Mouse (Mus musculus) intestine, postnatal 0 days (tissue): ENCODE measurements at regions not wholly inside any gene's neighbourhood (a gene's known extent, or its start where the extent isn't known, plus 50 kb on each side); places are given as distances from the start of the nearest gene placed in this dataset.

Source experiments
- ATAC-seq: fragments of 200-750 bp; cut with Nextera tagmentation; 2 replicates; pipeline ENCODE4 v1.8.0; 2017; ENCODE audit warnings: mild to moderate bottlenecking, moderate TSS enrichment, moderate library complexity
- H3K27ac ChIP-seq: fragments of 300-500 bp; sonication (generic); 2 replicates; pipeline ENCODE4 v1.5.1; 2014; ENCODE audit warnings: mild to moderate bottlenecking, low read depth, low read length, moderate library complexity
- H3K27me3 ChIP-seq: fragments of 300-500 bp; sonication (generic); replicated peaks from 2 replicates; pipeline ENCODE4 v1.6.1; 2014; ENCODE audit warnings: low read length, mixed read lengths; ENCODE audit not compliant: control insufficient read depth, insufficient read depth
- H3K36me3 ChIP-seq: fragments of 300-500 bp; sonication (generic); 2 replicates; pipeline ENCODE4 v1.6.1; 2014; ENCODE audit warnings: mild to moderate bottlenecking, moderate library complexity; ENCODE audit not compliant: control insufficient read depth, insufficient read depth
- H3K4me1 ChIP-seq: fragments of 300-500 bp; sonication (generic); replicated peaks from 2 replicates; pipeline ENCODE4 v1.6.1; 2014; ENCODE audit warnings: antibody characterized with exemption, low read length, mixed read lengths; ENCODE audit not compliant: control insufficient read depth, insufficient read depth
- H3K4me2 ChIP-seq: fragments of 300-500 bp; sonication (generic); replicated peaks from 2 replicates; pipeline ENCODE4 v1.6.1; 2014; ENCODE audit warnings: low read depth, mild to moderate bottlenecking, moderate library complexity
- H3K4me3 ChIP-seq: fragments of 300-500 bp; sonication (generic); 2 replicates; pipeline ENCODE4 v1.5.1; 2014; ENCODE audit warnings: low read depth, low read length
- H3K9ac ChIP-seq: fragments of 300-500 bp; sonication (generic); 2 replicates; pipeline ENCODE4 v1.6.1; 2014; ENCODE audit warnings: mild to moderate bottlenecking, low read depth, low read length
- H3K9me3 ChIP-seq: fragments of 300-500 bp; sonication (generic); 2 replicates; pipeline ENCODE4 v1.6.1; 2016; ENCODE audit warnings: mixed run types; ENCODE audit not compliant: control insufficient read depth
- CTCF ChIP-seq: sonication (generic); IDR thresholded peaks from 2 replicates; pipeline ENCODE4 v1.5.1; 2016; ENCODE audit warnings: low read depth, mild to moderate bottlenecking, control low read depth, antibody characterized with exemption, moderate library complexity
- WGBS: fragments of 180-500 bp; shearing (Covaris S2); extraction: QIAGEN DNeasy Blood & Tissue Kit; methylation state at CpG from one replicate; pipeline ENCODE4 v1.1.7; 2014; 5-methylcytosine and 5-hydroxymethylcytosine counted together

DNA sequence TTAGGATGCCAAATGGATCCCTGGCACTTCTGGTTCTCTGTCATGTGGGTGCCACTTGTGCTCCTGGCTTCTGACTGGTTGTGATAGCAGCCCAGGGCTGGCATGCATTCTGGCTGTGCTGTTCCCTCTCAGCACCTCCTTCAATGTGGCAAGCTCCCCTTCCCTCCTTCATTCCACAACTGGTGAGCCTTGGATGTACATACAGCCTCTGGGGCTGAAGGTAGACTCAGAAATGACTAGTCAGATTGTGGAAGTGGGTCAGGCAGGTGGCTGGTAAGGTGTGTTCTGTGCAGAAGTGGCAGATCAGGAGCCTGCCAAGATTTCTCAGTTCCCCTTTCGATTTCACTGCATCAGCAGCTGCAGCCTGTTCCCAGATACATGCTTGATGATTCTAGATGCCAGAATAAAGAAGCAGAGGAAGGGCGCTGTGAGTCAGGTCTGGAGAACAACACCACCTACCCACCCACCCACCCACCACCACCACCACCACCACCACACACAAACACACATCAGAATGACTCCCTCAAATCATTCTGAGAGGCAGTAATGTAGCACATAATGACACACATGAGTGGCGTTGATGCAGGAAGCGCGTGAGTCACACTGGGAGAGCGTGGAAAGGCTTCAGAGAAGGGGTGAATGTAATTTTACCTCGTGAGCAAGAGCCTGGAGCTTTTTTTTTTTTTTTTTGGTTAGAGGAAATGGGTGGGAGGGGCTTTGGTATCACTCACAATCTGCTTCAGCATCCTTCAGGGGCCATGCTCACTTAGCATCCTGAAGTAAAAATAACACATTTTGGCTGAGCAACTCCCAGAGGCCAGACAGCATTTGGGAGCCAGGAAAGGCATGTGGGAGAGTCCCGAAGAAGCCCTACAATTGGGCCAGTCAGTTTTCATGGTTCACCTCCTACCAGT lies 104.6 kb upstream of the Eci2 start:
- Histone ChIP-seq H3K9me3 (no peaks in the 10 kb centered on the region), H3K27me3 (no peaks in the 10 kb centered on the region), H3K9ac (no peak overlapping the region), H3K4me1 (no peaks in the 10 kb centered on the region), H3K27ac (no peak overlapping the region), H3K4me3 (no peak overlapping the region), H3K36me3 (no peaks in the 10 kb centered on the region), H3K4me2 (no peak overlapping the region)
- 74% methylated on average over 8 of the region's 8 CpGs for WGBS
- TF ChIP-seq CTCF = no peak
- ATAC-seq = no peak

DNA sequence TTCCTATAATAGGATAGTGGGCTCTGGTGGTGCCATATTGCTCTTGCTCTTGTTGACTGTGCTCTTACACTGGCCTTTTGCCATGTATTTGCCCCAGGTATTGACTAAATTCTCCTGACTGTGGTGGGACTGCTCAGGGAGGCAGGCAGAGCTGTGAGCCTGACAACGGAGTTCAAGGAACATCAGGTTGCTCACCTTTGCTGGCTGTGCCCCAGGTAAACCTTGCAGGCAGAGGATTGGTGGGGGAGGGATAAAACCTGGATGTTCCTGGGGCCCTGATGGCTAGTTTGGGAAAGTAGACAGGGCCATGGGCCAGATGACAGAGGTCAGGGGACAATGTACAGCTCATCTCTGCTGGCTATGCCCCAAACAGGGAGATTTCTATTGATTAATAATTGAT lies 124.7 kb upstream of the Eci2 start:
- no peak for TF ChIP-seq CTCF
- H3K4me1 ChIP-seq = no peaks in the 10 kb centered on the region
- 79% methylated on average over 1 of the region's 1 CpGs for WGBS
- H3K27me3 ChIP-seq = no peaks in the 10 kb centered on the region
- no peak overlapping the region for H3K27ac ChIP-seq
- ATAC-seq = no peak
- no peak overlapping the region for H3K4me2 ChIP-seq
- no peak overlapping the region for H3K9ac ChIP-seq
- H3K9me3 ChIP-seq = no peaks in the 10 kb centered on the region
- H3K36me3 ChIP-seq = no peaks in the 10 kb centered on the region
- no peak overlapping the region for H3K4me3 ChIP-seq

DNA sequence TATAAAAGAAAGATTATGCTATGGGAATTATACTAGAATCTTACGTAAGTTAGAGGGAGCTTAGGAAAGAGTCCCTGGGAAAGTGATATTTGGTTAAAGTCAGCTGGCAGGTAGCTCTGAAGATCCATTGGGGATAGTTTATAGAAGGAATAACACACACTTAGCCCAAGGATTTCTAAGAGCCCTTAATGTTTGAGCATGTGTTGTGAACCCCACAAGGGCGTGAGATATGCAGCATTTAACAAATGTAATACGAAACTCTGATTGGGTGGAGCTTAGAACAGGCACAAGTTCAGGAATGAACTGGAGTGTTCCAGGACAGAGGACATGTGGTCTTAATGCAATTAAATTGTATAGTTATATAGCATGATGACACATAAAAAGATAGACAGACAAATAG lies 132.6 kb upstream of the Eci2 start:
- H3K36me3 ChIP-seq = no peaks in the 10 kb centered on the region
- H3K9ac ChIP-seq = no peak overlapping the region
- H3K27ac ChIP-seq = no peak overlapping the region
- TF ChIP-seq CTCF = no peak
- no peaks in the 10 kb centered on the region for H3K4me1 ChIP-seq
- H3K27me3 ChIP-seq = no peaks in the 10 kb centered on the region
- no peaks in the 10 kb centered on the region for H3K9me3 ChIP-seq
- no peak overlapping the region for H3K4me3 ChIP-seq
- H3K4me2 ChIP-seq = no peak overlapping the region
- no peak for ATAC-seq
- WGBS = 59% methylated on average over 3 of the region's 3 CpGs

DNA sequence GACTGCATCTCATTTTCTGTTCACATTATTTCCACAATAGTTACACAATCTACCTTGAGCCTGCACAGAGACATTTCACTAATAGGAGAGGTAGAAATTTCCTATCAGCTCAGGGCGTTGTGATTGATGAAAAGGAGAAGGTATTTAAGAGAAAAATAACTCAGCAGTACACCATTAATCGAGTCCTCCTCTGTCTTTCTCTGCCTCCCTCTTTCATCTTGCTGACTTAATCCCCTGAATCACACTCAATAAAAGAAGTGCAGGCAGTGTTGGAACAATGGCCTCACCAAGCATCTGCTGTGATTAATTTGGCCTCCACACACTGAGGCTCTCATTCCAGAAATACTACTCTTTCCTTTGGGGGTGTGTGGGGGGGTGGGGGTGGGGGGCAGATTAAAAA lies 133.9 kb upstream of the Eci2 start:
- no peaks in the 10 kb centered on the region for H3K27me3 ChIP-seq
- no peak overlapping the region for H3K4me3 ChIP-seq
- 42% methylated on average over 2 of the region's 2 CpGs for WGBS
- no peaks in the 10 kb centered on the region for H3K36me3 ChIP-seq
- no peak overlapping the region for H3K9ac ChIP-seq
- no peaks in the 10 kb centered on the region for H3K9me3 ChIP-seq
- no peak overlapping the region for H3K27ac ChIP-seq
- TF ChIP-seq CTCF = no peak
- no peak overlapping the region for H3K4me2 ChIP-seq
- ATAC-seq = no peak
- H3K4me1 ChIP-seq = no peaks in the 10 kb centered on the region

DNA sequence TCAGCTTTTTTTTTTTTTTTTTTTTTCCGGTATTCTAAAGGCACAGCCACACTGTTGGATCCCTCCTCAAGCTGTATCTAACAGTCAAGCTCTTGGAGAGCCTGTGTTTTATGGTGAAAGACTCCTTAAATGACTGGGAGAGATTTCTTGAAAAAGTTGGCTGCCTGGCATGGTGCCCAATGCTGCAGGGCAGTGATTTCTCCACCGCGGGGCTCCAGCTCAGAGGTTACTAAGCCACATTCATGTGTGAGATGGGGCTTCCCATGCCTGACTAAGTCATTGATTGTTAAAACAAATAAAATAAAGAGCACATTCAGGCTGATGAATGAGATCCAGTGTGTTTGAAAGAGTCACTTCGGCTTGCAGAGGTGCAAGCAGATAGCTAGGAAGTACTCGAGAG lies 139.2 kb upstream of the Eci2 start:
- H3K27me3 ChIP-seq = no peaks in the 10 kb centered on the region
- 56% methylated on average over 5 of the region's 5 CpGs for WGBS
- no peak for ATAC-seq
- H3K4me2 ChIP-seq = no peak overlapping the region
- no peak overlapping the region for H3K9ac ChIP-seq
- no peak overlapping the region for H3K27ac ChIP-seq
- H3K36me3 ChIP-seq = no peaks in the 10 kb centered on the region
- H3K4me1 ChIP-seq = no peaks in the 10 kb centered on the region
- H3K9me3 ChIP-seq = no peaks in the 10 kb centered on the region
- H3K4me3 ChIP-seq = no peak overlapping the region
- peak; percentile 27; the same call in 1 of the 2 replicates for TF ChIP-seq CTCF

DNA sequence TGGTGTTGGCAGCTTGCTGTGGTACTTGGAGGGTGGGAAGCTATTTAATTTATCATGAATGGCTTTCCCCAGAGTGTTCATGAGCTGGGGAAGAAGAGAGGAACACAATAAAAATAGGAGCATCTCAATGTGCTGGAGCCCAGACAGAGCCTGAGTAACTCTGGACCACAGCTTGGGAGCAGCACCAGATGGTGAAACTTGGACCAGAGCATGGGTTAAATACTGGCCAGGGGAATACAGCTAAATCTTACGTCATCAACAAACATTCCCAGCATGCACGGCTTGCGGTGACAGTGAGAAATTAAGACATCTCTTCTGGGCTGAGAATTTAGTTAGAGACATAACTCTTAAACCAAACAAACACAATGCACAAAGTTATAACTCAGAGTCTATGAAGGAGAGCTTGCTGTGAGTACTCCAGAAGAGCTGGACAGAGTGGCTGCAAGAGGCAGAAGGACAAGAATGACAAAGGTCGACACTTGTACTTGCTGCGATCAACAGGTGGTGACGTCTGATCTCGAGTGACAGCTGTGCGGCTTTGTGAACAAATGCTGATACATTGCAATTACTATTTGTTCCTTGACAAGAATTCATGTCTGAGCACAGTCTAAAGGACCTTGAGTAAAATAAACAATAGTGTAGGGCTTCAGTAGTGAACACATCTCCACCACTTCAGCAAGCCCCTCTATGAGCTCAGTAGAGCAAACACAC lies 140.1 kb upstream of the Eci2 start:
- WGBS = 52% methylated on average over 8 of the region's 8 CpGs
- Histone ChIP-seq H3K4me1 (no peaks in the 10 kb centered on the region), H3K9ac (no peak overlapping the region), H3K27me3 (no peaks in the 10 kb centered on the region), H3K9me3 (no peaks in the 10 kb centered on the region), H3K36me3 (no peaks in the 10 kb centered on the region), H3K4me3 (no peak overlapping the region), H3K27ac (no peak overlapping the region), H3K4me2 (no peak overlapping the region)
- no peak for ATAC-seq
- no peak for TF ChIP-seq CTCF
